Mouse (Mus musculus) layer of hippocampus, adult 8-10 months (tissue): ENCODE data around the gene Spats2. TPM values are rescaled to one million over a fixed set of nuclear protein-coding genes. Genes with fewer than 3 reads are reported as not detected.
"Not testable (repeated sequence)": the region's sequence is repeated elsewhere in the genome, so short reads cannot be mapped to it uniquely, and the experiment has no call there.

Source experiments
- DNase-seq, 2 experiments: peaks; one replicate each; pipeline ENCODE4 v3.0.0; 2022; ENCODE audit warnings: low spot score in 2 of 2
- total RNA-seq, 4 experiments: library from RNA; stranded (reverse); gene quantifications; 2 replicates each; pipeline ENCODE4 v1.2.4; 2022

Gene Spats2
- total RNA-seq, 4 experiments from 2014 or later, result 29.6 to 31.8 (median 30.0) TPM

DNA sequence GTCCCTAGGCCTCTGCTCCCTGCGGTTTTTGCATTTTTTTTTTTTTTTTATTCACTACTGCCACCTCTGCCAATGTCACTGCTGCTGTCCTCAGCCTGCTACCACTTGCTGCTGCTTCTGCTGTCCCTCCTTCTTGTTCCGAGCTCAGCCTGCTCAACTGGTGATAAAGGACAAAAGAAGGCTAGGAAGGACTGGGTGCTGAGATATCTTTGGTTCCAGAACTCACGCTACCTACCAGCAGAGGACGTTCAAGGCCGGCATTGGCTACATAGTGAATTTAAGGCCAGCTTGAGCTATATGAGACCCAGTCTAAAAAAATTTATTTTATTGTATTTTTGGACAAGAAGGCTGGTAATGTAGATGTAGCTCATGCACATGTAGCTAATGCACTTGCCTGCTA, 12.7 kb downstream of the Spats2 start:
- no peak for DNase-seq

DNA sequence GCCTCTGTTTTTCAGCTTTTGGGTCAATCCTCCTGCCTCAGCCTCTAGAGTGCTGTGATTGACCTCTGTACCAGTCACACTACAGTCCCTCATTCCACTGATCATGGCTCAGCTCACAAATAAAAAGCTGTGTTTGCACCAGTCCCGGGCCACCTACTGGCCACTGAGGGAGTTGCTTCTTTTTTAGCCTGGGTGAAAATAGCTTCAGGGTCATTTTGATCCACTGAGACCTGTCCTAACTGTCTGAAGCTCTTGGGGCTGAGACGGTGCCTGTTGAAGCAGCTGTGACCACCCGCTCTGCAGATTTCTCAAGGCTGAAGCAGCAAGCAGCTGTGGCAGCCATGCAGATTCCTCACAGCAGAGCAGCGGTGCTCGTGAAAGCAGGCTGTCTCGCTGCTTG, 14.0 kb downstream of the Spats2 start:
- no peak for DNase-seq

DNA sequence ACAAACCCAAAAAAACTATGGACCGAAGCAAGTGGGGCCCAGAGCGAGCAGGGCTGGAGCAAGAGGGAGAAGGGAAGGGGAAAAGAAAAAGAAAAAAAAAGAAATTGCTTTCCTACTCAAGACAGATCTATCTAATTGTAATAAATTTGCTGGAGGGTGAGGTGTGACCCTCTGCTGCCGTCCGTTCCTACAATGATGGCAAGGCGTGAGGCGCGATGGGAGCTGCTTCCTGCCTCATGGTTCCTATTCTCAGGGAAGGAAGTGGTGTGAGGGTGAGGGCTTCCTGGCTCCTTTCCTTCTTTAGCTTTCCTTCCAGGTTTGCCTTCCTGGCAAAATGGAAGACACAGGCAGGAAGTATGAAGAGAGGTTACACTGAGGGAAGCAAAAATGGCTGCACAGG, 24.8 kb downstream of the Spats2 start:
- no peak for DNase-seq

DNA sequence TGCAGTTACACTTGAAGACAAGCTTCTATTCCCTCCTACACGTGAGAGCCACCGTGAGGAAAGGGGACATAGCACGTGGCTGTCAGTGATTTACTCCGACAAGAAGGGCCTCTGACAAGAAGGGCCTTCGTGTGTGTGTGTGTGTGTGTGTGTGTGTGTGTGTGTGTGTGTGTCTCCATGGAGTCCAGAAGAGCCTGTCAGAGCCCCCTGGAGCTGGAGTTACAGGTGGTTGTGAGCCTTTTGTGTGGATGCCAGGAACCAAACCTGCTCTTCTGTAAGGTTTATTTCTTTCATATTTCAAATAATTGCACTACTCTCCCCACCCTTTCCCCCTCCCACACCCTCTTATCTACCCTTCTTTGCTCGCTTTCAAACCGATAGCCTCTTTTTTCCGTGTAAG, 25.6 kb downstream of the Spats2 start:
- DNase-seq, result no peak

DNA sequence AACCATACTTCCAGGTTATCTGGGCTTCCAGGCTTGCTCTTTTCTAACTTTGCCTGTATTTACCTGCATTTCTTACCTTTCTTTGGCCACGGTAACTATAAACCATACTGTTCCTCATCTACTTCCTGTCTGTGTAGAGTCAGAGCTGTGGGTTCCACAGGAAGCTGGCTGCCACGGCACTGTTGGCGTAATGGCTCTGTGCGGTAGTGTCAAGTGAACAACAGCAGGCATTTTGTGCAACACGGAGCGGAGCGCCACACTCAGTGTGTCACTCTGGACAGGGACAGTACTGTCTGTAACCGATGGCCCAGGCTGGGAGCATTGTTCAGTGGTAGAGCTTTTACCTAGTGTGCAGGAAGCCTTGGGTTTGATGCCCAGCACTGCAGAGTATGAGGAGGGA, 27.8 kb downstream of the Spats2 start:
- DNase-seq, result no peak

DNA sequence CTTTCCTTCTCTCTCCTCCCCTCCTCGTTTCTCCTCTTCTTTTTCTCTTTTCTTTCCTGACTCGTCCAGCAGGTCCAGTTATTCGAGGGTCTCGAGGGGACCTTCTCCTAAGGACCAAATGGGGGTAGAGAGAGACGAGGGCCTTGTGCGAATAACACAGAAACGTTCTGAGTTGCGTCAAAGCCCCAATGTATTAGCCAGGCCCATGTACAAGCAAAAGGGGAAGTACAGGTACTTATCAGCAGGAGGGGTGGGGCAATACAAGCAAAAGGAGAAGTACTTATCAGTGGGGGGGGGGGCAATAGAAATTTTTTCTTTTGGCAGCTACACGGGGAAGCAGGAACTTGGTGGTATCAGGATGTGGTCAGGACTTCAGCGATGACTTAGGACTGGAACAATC, 28.8 kb downstream of the Spats2 start:
- DNase-seq, result not testable (repeated sequence)

DNA sequence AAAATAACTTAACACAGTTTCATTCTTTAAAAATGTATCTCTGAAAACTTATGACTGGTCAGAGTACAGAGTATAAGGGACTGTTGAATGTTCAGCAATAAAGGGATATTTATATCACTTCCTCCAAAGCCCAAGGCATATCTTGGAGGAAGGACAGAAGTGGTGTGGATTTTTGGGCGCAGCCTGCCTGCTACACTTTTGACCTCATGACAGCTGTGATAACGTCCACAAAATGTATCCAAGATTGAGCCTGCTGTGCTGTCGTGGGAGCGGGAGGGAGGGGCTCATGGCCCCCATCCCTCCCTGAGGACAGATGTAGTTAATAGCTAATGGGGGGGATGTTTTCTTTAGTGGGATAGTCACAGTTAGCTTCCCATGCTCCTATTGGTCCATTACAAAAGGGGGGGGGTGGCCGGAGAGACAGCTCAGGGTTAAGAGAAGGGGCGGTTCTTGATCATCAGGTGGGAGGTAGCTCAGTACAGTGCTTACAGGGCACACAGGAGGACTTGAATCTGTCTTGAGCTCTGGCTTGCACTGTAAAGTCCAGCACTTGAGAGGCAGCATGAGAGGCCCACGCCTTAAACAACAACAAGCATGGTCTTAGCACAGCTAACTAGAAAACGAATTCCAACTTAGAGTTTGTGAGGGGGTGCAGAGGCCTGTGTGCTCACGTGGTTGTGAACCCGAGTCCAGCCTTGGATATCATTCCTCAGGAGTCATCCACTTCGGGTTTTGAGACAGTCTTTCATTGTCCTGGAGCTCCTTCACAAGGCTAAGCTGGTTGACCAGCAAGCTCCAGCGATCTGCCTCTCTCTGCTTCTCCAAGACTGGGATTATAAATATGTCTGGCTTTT, 38.0 kb downstream of the Spats2 start:
- no peak for DNase-seq

DNA sequence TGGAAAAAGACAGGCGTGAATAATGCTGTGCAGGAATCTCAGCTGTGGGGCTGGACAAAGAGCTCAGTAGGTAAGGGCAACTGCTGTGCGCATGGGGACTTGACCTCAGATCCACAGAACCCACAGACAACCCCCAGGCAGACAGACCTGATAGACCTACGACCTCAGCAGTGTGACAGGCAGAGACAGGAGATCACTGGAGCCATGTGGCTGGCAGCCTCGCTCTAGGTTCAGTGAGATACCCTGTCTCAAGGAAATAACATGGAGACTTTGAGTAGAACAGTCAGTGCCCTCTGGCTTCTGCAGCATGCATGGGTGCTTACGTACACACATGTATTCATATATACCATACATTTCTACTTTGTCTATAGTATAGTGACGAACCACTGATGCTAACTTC, 46.4 kb downstream of the Spats2 start:
- DNase-seq, result no peak

DNA sequence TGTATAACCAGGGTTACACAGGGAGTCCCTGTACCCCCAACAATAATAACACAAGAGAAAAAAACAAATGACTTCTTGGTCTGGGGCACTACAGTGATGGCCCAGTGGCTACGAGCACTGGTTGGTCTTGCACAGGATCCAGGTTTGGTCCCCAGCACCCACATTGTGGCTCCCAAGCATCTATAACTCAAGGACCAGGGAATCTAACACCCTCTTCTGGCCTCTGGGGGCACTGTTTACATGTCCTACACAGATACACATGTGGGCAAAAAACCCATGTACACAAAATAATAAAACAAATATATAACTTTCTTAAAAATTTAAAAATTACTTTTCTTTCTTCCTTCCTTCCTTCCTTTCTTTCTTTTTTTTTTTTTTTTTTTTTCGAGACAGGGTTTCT, 53.9 kb downstream of the Spats2 start:
- no peak for DNase-seq

DNA sequence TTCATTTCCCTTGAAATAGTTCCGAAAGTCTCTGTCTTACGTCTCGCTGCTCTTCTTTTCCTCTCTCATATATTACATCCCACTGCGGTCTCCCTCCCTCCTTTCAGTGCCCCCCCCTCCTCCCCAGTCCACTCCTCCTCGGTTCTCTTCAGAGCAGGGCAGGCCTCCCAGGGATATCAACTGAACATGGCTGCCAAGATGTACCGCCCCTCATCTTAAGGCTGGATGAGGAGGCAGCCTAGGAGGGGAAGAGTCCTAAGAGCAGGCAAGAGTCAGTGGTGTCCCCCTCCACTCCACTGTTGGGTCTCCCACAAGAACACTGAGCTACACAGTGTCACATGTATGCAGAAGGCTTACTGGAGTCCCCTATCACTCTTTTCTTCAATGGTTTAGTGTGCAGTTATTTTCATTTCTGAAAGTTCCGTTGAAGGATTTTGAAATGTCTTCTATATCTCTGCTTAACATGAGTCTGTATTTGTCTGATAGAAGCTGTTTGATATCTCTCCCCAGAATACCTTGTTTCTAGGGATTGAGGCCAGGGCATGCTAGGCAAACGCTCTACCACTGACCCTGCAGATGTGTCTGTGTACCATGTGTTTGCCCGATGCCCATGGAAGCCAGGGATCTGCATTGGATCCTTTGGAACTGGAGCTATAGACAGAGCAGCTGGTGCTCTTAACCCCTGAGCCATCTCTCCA, 58.6 kb downstream of the Spats2 start:
- DNase-seq, result no peak

DNA sequence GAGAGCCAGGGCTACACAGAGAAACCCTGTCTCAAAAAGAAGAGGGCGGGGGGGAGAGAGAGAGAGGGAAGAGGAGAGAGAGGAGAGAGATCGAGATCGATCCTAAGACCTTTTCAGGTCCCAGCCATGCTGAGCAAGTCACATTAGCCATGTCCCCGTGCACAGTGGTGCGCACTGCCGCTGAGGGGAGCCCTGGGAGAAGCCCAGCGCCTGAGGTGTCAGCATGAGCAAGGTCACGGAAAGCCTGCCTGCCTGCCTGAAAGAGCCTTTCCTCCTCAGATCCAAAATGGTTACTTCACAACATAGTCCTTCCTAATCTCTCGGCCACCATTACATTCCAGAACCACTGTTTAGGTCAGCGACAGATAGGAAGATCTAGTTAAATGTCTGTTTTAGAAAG, 68.6 kb downstream of the Spats2 start:
- no peak for DNase-seq

DNA sequence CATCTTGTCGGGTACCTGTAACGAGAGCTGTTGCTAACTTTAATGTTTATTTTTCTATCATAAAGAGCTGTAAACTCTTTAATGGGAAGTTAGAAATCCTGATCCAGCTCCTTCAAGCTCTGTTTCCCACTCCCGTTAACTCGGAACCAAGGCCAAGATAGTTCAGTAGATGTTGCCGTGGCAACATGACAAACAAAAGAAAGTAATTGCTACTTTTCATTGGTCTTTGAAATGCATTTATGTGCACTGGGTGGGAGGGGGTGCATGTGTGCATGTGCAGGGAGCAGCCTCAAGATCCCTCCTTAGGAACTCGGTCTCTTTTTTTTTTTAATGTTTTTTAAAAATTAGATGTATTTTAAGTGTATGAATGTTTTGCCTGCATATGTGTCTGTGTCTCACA, 69.3 kb downstream of the Spats2 start:
- no peak for DNase-seq

DNA sequence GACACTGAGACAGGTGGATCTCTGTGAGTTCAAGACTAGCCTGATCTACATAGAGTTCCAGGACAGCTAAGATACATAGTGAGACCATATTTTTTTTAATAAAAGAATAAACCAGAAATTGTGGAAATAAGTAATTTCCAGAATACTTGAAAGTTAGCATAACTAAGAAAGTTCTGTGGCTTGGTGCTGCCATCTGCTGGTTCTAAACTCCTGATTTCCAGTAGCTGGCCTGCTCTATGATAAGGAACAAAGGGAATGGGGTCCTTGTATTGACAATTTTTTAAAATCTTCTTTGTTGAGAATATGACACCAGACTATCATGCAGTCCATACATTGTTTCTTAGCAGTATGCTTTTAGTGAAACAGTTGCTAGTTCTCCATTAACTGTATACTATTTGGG, 73.0 kb downstream of the Spats2 start:
- no peak for DNase-seq

DNA sequence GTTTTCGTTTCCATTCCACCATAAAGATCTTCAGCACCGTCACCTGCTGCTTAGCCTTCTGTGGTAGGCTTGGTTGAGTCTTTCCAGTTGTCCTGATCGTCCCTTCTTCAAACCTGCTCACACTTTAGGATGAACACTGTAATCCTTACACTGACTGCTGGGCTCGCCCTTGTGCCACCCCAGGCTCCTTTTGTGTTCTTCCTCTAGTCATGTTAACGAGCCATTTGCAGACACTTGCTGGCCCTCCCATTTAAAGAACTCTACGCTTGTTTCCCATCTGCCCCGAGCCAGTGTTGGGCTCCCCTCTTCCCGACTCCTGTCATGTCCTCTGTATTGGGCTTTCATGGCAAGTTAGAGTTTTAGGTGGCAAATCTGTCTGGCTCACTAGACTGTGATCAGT, 80.2 kb downstream of the Spats2 start:
- no peak for DNase-seq

DNA sequence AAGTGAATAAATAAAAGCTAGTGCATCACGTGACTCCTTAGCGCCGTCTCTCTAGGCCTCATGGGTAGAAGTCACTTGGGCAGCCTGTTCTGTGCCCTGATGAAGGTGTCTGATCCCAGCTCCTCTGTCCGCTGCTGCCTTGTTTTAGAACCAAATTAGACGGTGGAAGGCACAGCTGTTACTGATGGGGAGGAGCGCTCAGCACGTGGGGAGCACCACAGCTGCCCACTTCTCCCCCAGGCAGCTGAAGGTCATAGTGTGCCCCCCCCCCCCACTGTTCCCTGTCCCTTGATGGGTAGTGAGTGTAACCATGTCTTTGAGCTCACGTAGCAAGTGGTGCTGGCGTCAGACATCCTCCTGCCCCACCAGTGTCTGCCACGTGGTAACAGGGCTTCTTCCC, 87.5 kb downstream of the Spats2 start:
- no peak for DNase-seq

DNA sequence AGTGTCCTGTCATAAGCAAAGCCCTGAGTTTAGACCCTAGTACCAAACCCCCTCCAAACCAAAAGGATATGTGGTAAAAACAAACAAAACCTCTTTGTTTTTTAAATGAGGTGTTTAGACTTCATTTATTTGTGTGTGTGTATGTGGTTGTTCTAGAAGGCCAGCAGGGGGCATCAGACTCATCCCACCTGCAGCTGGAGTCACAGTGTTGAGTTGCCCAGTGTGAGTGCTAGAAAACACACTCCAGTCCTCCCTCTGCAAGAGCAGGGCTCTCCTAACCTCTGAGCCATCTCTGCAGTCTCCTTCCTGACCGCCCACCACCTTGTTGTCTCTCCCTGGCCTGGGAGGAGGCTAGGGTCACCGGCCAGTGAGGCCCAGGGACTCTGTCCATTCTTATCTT, 89.2 kb downstream of the Spats2 start:
- DNase-seq, result no peak

DNA sequence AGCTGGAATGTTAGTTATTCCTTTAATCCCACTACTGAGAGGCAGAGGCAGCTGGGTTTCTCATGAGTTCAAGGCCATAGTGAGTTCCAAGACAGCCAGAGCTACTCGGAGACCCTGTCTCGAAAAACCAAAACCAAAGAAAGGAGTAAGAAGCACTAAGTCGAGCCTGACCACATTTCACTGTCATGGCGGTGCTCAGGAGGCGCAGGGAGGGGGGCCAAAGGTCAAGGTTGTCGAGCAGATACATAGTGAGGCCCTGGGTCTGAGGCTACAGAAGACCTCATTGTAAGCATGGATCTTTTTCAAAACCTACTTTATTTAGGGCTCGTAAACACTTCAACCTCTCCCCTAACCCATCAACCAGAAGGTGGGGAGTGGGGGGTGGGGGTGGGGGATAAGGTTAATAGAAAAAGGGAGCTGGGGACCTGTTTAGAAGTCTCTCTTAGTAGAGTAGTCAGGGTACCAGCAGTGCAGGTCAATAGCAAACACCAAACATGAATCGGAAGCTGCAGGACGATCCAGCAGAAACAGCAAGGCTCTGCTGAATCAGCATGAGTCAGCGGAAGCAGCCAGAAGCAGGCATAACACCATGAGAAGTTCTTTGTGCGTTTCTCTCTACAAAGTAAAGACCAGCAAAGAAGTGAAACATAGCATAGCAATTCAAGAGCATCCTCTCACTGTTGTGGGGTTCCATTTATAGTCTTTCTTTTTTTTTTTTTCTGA, 90.2 kb downstream of the Spats2 start:
- no peak for DNase-seq

DNA sequence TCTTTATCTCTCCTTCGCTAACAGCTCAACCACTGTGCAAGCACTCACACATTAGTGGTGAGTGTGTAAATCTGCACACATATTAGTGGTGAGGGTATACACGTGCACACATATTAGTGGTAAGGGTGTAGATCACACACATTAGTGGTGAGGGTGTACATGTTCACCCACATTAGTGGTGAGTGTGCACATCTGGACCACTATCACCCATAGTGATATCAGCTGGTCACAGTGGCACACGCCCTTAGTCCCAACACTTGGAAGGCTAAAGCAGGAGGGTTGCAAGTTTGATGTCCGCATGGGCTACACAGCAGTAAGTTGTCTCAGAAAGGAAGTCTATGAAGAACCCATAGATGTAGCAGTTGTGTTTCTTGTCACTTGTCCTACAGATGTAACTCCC, 91.9 kb downstream of the Spats2 start:
- no peak for DNase-seq

DNA sequence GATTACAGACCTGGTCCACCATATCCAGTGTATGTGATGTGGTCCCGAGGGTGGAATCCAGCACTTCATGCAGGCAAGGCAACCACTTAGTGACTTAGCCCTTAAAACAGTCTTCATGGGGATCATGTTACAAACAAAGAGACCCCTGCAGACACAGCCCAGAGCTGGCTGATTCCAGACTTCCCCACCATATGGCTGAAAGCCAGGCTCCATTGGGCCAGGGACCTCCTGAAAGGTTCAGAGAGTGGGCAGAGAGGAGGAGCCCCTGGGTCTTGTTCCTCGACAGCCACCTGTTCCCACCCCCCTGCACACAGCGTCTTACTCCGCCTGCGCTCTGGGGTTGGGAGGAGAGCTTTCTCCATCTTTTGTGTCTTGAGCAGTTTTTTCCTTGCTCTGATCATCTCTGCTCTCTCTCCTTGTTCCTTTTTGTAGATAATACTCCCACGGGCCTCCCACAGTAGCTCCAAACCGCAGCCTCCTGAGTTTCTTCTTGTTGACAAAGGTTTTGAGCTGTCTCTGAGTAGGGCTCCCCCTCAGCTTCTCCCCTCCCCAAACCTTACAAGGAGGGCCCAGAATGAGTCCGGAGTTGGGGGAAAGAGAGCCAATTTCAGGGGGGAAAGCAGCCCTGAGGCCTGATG, 95.7 kb downstream of the Spats2 start:
- no peak for DNase-seq

DNA sequence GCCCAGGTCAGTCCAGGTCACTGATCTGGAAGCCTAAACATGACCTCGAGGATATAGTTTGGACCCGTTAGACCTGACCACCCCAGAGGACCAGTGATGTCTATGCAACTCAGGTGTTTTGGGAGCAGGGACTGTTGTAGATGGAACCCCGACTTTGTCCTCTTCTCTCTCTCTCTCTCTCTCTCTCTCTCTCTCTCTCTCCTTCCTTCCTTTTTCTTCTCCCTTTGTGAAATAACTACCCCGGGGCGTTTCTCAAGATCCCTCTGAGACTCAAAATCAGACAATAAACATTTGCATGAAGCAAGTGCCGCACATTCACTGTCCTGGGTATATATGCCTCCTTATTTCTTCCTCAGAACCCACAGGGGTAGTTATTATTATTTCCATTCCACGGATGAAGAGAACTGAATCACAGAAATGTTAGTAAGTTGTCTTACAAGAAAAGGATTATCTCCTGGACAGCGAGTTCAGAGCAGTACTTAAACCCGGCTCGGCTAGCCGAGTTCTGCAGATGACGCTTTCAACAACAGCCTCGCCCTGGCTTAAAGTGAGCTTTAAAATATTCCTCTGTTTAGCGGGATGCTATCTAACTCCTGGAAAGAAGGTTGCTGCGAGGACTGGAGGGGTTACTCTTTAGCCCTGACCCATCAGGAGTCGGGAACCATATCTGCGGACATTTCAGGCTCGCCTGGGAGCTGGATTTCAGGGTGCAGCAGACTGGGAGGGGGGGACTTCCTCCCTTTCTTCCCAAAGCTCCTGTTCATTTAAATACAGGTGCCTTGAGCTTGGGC, 97.3 kb downstream of the Spats2 start:
- no peak for DNase-seq

DNA sequence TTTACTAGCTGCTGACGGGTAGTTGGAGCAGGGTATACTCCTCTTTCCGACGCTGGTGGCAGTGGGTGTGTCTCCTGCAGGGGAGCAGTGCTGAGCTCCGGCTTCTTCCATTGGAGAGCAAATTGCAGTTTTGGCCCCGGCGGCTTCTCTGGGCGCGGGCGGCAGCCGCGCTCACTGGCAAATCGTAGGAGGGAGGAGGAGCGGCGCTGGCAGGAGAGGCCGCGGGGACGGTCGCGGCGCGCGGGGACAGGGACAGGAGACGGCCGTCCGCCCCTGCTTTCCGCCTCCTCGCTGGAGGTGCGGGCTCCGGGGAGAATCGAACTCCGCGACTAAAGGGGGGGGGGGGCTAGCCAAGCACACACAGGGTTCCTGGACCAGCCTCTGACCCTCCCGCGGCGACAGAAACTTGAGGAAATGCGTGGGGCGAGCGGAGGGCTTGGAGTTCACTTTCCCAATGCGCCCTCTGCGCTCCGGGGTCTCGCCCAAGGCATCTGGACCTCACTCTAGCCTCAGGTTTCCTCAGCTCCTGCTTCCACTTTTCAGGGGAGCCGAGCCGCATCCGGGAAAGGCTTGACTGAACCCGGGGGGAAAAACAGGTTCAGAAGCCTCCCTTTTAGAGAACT, 98.0 kb downstream of the Spats2 start:
- DNase-seq, result peak; percentile 58 to 67
